Mouse (Mus musculus) testis, adult 2 months (tissue): ENCODE data around the gene Btbd9. TPM values are rescaled to one million over a fixed set of nuclear protein-coding genes. Genes with fewer than 3 reads are reported as not detected.

ENCODE experiments used
- H3K27ac ChIP-seq: fragments of 200-500 bp; 2 replicates; pipeline ENCODE4 v1.5.1; 2012; ENCODE audit warnings: low read depth, low read length; ENCODE audit not compliant: control insufficient read depth, insufficient read depth
- H3K27me3 ChIP-seq: fragments of 200-500 bp; 2 replicates; pipeline ENCODE4 v1.6.1; 2012; ENCODE audit warnings: mild to moderate bottlenecking, low read length, moderate library complexity; ENCODE audit not compliant: control insufficient read depth, insufficient read depth
- H3K36me3 ChIP-seq: fragments of 200-500 bp; 2 replicates; pipeline ENCODE4 v1.6.1; 2012; ENCODE audit warnings: mild to moderate bottlenecking, low read length; ENCODE audit not compliant: control insufficient read depth, insufficient read depth
- H3K4me1 ChIP-seq: fragments of 200-500 bp; 2 replicates; pipeline ENCODE4 v1.6.1; 2012; ENCODE audit warnings: low read length; ENCODE audit not compliant: control insufficient read depth, insufficient read depth
- H3K4me3 ChIP-seq: fragments of 200-500 bp; 2 replicates; pipeline ENCODE4 v1.5.1; 2012; ENCODE audit warnings: low read depth, mild to moderate bottlenecking, low read length, moderate library complexity, mixed read lengths; ENCODE audit not compliant: control insufficient read depth
- CTCF ChIP-seq: fragments of 200-500 bp; IDR thresholded peaks from 2 replicates; pipeline ENCODE4 v1.5.1; 2012; ENCODE audit warnings: low read depth, mild to moderate bottlenecking, inconsistent platforms, low read length, moderate library complexity; ENCODE audit not compliant: control insufficient read depth, insufficient read depth, insufficient replicate concordance
- POLR2A ChIP-seq: fragments of 200-500 bp; IDR thresholded peaks from 2 replicates; pipeline ENCODE4 v1.6.1; 2012; ENCODE audit warnings: low read depth, mild to moderate bottlenecking, inconsistent platforms, low read length, moderate library complexity; ENCODE audit not compliant: control insufficient read depth
- polyA plus RNA-seq: library from polyadenylated mRNA; depleted of rRNA; stranded (reverse); fragments of >200 nt; gene quantifications from 2 replicates; pipeline ENCODE4 v1.2.3, GENCODE M21; 2012

The Btbd9 gene
- polyA plus RNA-seq, 1 experiment: 87.1 TPM

GRCm38 (mm10) chr17:30458926-30459325 is 117.4 kb downstream of the Btbd9 start:
- no peak overlapping the region for H3K27ac ChIP-seq
- TF ChIP-seq POLR2A (no peak), CTCF (no peak)
- H3K36me3 ChIP-seq: no peaks in the 10 kb centered on the region
- H3K27me3 ChIP-seq: no peaks in the 10 kb centered on the region
- H3K4me3 ChIP-seq: no peak overlapping the region
- no peaks in the 10 kb centered on the region for H3K4me1 ChIP-seq

- Histone ChIP-seq H3K4me1 (no peaks in the 10 kb centered on the region), H3K36me3 (no peaks in the 10 kb centered on the region), H3K4me3 (no peak overlapping the region), H3K27me3 (no peaks in the 10 kb centered on the region), H3K27ac (no peak overlapping the region)
- TF ChIP-seq POLR2A: no peak
- no peak for TF ChIP-seq CTCF
Observed at GRCm38 (mm10) chr17:30458301-30458700, 118.0 kb downstream of the Btbd9 start.

- Histone ChIP-seq H3K4me3 (no peak overlapping the region), H3K27ac (no peak overlapping the region), H3K4me1 (no peaks in the 10 kb centered on the region), H3K27me3 (no peaks in the 10 kb centered on the region), H3K36me3 (no peaks in the 10 kb centered on the region)
- no peak for TF ChIP-seq CTCF
- no peak for TF ChIP-seq POLR2A
Observed at GRCm38 (mm10) chr17:30457486-30457885, 118.8 kb downstream of the Btbd9 start.

GRCm38 (mm10) chr17:30456293-30456692 is 120.0 kb downstream of the Btbd9 start:
- no peaks in the 10 kb centered on the region for H3K36me3 ChIP-seq
- no peak overlapping the region for H3K4me3 ChIP-seq
- H3K27ac ChIP-seq: no peak overlapping the region
- no peaks in the 10 kb centered on the region for H3K27me3 ChIP-seq
- TF ChIP-seq CTCF: no peak
- no peak for TF ChIP-seq POLR2A
- H3K4me1 ChIP-seq: no peaks in the 10 kb centered on the region

- no peaks in the 10 kb centered on the region for H3K27me3 ChIP-seq
- TF ChIP-seq POLR2A (no peak), CTCF (peak; percentile 35; the same call in 1 of the 2 replicates)
- H3K27ac ChIP-seq: no peak overlapping the region
- H3K36me3 ChIP-seq: no peaks in the 10 kb centered on the region
- H3K4me1 ChIP-seq: no peaks in the 10 kb centered on the region
- H3K4me3 ChIP-seq: no peak overlapping the region
Observed at GRCm38 (mm10) chr17:30454862-30455243, 121.4 kb downstream of the Btbd9 start.

GRCm38 (mm10) chr17:30454155-30454861 is 122.0 kb downstream of the Btbd9 start:
- no peaks in the 10 kb centered on the region for H3K4me1 ChIP-seq
- no peak for TF ChIP-seq POLR2A
- no peak for TF ChIP-seq CTCF
- H3K27ac ChIP-seq: no peak overlapping the region
- no peaks in the 10 kb centered on the region for H3K27me3 ChIP-seq
- H3K36me3 ChIP-seq: no peaks in the 10 kb centered on the region
- H3K4me3 ChIP-seq: no peak overlapping the region

GRCm38 (mm10) chr17:30453272-30453671 is 123.0 kb downstream of the Btbd9 start:
- H3K4me1 ChIP-seq: no peaks in the 10 kb centered on the region
- no peak overlapping the region for H3K4me3 ChIP-seq
- no peaks in the 10 kb centered on the region for H3K36me3 ChIP-seq
- TF ChIP-seq CTCF: no peak
- TF ChIP-seq POLR2A: no peak
- no peaks in the 10 kb centered on the region for H3K27me3 ChIP-seq
- H3K27ac ChIP-seq: no peak overlapping the region

GRCm38 (mm10) chr17:30452363-30452762 is 123.9 kb downstream of the Btbd9 start:
- no peaks in the 10 kb centered on the region for H3K27me3 ChIP-seq
- TF ChIP-seq POLR2A (no peak), CTCF (no peak)
- H3K4me3 ChIP-seq: no peak overlapping the region
- H3K36me3 ChIP-seq: no peaks in the 10 kb centered on the region
- no peaks in the 10 kb centered on the region for H3K4me1 ChIP-seq
- H3K27ac ChIP-seq: no peak overlapping the region
